8 mouse cellular contexts compared by ENCODE assay signal in genomic region chr16:30510091-30510490, GRCm38 (mm10). TPM values are rescaled to one million over a fixed set of nuclear protein-coding genes. Genes with fewer than 3 reads are reported as not detected.
DNase-seq lines count a peak whose midpoint lies in the region; ATAC-seq and TF ChIP-seq lines count a peak whose summit lies in the region.

No protein-coding gene starts in this region.

- no peaks in the 10 kb centered on the region for H3K9me3 ChIP-seq in embryonic facial prominence, embryonic 12.5 days
- H3K9me3 ChIP-seq in intestine, embryonic 16.5 days (ENCODE audit: control insufficient read depth, low read length) = no peaks in the 10 kb centered on the region
- no peaks in the 10 kb centered on the region for H3K9me3 ChIP-seq in neural tube, embryonic 13.5 days

- TF ChIP-seq CTCF in lung, adult 2 months (IDR thresholded peaks at IDR 0.05; ENCODE audit: insufficient read depth, low read length) = no peak

- peak overlapping the region; percentile 88 for H3K27ac ChIP-seq in embryonic facial prominence, embryonic 12.5 days
- H3K27ac ChIP-seq in intestine, embryonic 16.5 days (ENCODE audit: low read length) = peak overlapping the region; percentile 89
- H3K27ac ChIP-seq in neural tube, embryonic 13.5 days (replicated peaks) = peak overlapping the region; percentile 93

- ATAC-seq in embryonic facial prominence, embryonic 12.5 days (ENCODE audit: insufficient number of reproducible peaks, insufficient read depth, low FRiP score, low TSS enrichment) = no peak
- no peak for ATAC-seq in intestine, embryonic 16.5 days
- no peak for ATAC-seq in neural tube, embryonic 13.5 days (ENCODE audit: low read depth)

- H3K4me3 ChIP-seq in lung, adult 2 months (replicated peaks; ENCODE audit: extremely low read depth, low read depth, low read length) = peak overlapping the region; percentile 72
- H3K4me3 ChIP-seq in embryonic facial prominence, embryonic 12.5 days = peak overlapping the region; percentile 61
- peak overlapping the region; percentile 70 for H3K4me3 ChIP-seq in intestine, embryonic 16.5 days (ENCODE audit: low read length)
- peak overlapping the region; percentile 57 for H3K4me3 ChIP-seq in neural tube, embryonic 13.5 days

- H3K4me2 ChIP-seq in embryonic facial prominence, embryonic 12.5 days (replicated peaks) = peak overlapping the region; percentile 59
- H3K4me2 ChIP-seq in intestine, embryonic 16.5 days (ENCODE audit: low read depth, low read length) = peak overlapping the region; percentile 79
- peak overlapping the region; percentile 71 for H3K4me2 ChIP-seq in neural tube, embryonic 13.5 days

- WGBS in lung, adult 2 months = 16% methylated on average over 9 of the region's 9 CpGs
- 45% methylated on average over 9 of the region's 9 CpGs for WGBS in embryonic facial prominence, embryonic 12.5 days
- WGBS in intestine, embryonic 16.5 days = 40% methylated on average over 9 of the region's 9 CpGs
- WGBS in neural tube, embryonic 13.5 days = 49% methylated on average over 9 of the region's 9 CpGs

- intact Hi-C loops in left cerebral cortex, postnatal 25 days (cut with DNase I) = no loop called here

- DNase-seq in lung, adult 2 months = no peak
- no peak for DNase-seq in lung, adult 18-20 months
- no peak for DNase-seq in left cerebral cortex, postnatal 25 days (ENCODE audit: low spot score in 2 of 2)
- no peak for DNase-seq in layer of hippocampus, adult 9-10 months (ENCODE audit: low spot score)
- DNase-seq in Muller cell, postnatal 12 days (ENCODE audit: inconsistent ontology term) = no peak

- no peaks in the 10 kb centered on the region for H3K36me3 ChIP-seq in embryonic facial prominence, embryonic 12.5 days
- H3K36me3 ChIP-seq in intestine, embryonic 16.5 days (ENCODE audit: control insufficient read depth, insufficient read depth, low read length) = no peaks in the 10 kb centered on the region
- H3K36me3 ChIP-seq in neural tube, embryonic 13.5 days = peaks cover 17% of the 10 kb centered on the region

- H3K4me1 ChIP-seq in lung, adult 2 months (ENCODE audit: control insufficient read depth, insufficient read depth, low read length) = peaks cover 11% of the 10 kb centered on the region
- peaks cover 21% of the 10 kb centered on the region for H3K4me1 ChIP-seq in embryonic facial prominence, embryonic 12.5 days
- peaks cover 25% of the 10 kb centered on the region for H3K4me1 ChIP-seq in intestine, embryonic 16.5 days (ENCODE audit: control insufficient read depth, insufficient read depth, low read length)
- H3K4me1 ChIP-seq in neural tube, embryonic 13.5 days (replicated peaks) = peaks cover 41% of the 10 kb centered on the region

- H3K9ac ChIP-seq in embryonic facial prominence, embryonic 12.5 days = peak overlapping the region; percentile 67
- peak overlapping the region; percentile 86 for H3K9ac ChIP-seq in intestine, embryonic 16.5 days (ENCODE audit: low read depth, low read length)
- peak overlapping the region; percentile 85 for H3K9ac ChIP-seq in neural tube, embryonic 13.5 days

- TF ChIP-seq POLR2A in lung, adult 2 months (IDR thresholded peaks at IDR 0.05; ENCODE audit: borderline replicate concordance, extremely low read depth, low read depth, low read length) = no peak

- H3K27me3 ChIP-seq in embryonic facial prominence, embryonic 12.5 days = no peaks in the 10 kb centered on the region
- no peaks in the 10 kb centered on the region for H3K27me3 ChIP-seq in intestine, embryonic 16.5 days (replicated peaks; ENCODE audit: control insufficient read depth, insufficient read depth, low read length)
- H3K27me3 ChIP-seq in neural tube, embryonic 13.5 days = no peaks in the 10 kb centered on the region

RNA-seq across cellular contexts. Expression of gene Tmem44, which starts 40.6 kb away (rescaled TPM):
- 55.5 and 57.0 TPM in 2 replicates for polyA plus RNA-seq in lung, adult 2 months (2012; rRNA removed)
- polyA plus RNA-seq in embryonic facial prominence, embryonic 12.5 days (2016; fragmentation: Nextera tagmentation; extraction: Ambion mirVana) = 39.5 and 41.4 TPM in 2 replicates
- 7.2 and 8.4 TPM in 2 replicates for polyA plus RNA-seq in intestine, embryonic 16.5 days (2015; fragmentation: Nextera tagmentation; extraction: Ambion mirVana)
- polyA plus RNA-seq in neural tube, embryonic 13.5 days (2015; fragmentation: Nextera tagmentation; extraction: Ambion mirVana) = 61.3 and 69.3 TPM in 2 replicates
- total RNA-seq in left cerebral cortex, postnatal 25 days (2021) = 10 to 100 TPM; 66.5 to 73.7 TPM
